Mouse (Mus musculus) common myeloid progenitor, adult 5-6 weeks (primary cell): ENCODE measurements around the gene Cntnap3. TPM values are rescaled to one million over a fixed set of nuclear protein-coding genes. Genes with fewer than 3 reads are reported as not detected.
"Not testable (repeated sequence)": the region's sequence is repeated elsewhere in the genome, so short reads cannot be mapped to it uniquely, and the experiment has no call there.

ENCODE experiments used
- ATAC-seq: replicated peaks from 2 replicates; pipeline ENCODE4 v1.8.0; 2016; ENCODE audit warnings: low read depth, mild to moderate bottlenecking, moderate TSS enrichment, inconsistent platforms; ENCODE audit not compliant: poor library complexity, severe bottlenecking
- total RNA-seq: library from RNA; stranded (forward); fragments of 200-1000, 187-1606 nt; gene quantifications from 2 replicates; pipeline ENCODE4 v1.2.3, GENCODE M21; 2017

Cntnap3 gene
- not detected in 2 replicates for total RNA-seq

DNA sequence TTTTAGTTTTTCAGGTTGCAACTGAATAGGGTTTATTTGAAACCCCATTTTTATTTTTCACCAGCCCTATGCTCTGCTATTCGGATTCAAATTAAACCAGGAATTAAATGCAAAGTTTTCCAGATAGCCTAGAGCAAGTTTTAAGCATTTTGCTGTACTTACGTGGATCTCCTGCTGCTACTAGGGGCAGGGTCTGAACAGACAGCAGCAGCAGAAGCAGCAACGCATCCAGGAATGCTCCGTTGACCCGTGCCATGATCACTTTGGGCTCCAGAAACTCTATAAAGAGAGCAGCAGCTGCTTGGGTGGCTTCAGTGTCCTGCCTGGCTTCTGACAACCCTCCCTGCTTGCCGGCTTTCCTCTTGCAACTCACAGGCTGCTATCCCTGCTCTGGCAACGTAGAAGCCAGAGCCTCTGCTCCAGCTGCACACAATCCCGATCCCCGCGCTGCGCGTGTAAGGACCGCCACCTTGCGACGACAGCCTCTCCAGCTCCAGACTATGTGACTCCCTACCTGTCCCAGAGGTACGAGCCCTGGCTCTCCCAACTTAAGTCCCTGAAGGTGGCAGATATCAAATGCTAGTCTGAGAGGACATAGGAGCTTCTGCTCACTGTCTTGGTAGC lies at the start of gene Cntnap3:
Gene Cntnap3, minus strand, starts transcription at position 371 of the 624 bp plus-strand sequence.
- no peak for ATAC-seq

- no peak for ATAC-seq
Observed at GRCm38 (mm10) chr13:64917191-64917590, 13.4 kb upstream of the Cntnap3 start, which contains the start of gene Spata31. Gene Spata31 (plus strand): TSS chr13:64917406.

GRCm38 (mm10) chr13:64903132-64903531 lies 623 bp downstream of the Cntnap3 start:
- ATAC-seq = no peak

GRCm38 (mm10) chr13:64865397-64865796 lies 38.4 kb downstream of the Cntnap3 start:
- no peak for ATAC-seq

DNA sequence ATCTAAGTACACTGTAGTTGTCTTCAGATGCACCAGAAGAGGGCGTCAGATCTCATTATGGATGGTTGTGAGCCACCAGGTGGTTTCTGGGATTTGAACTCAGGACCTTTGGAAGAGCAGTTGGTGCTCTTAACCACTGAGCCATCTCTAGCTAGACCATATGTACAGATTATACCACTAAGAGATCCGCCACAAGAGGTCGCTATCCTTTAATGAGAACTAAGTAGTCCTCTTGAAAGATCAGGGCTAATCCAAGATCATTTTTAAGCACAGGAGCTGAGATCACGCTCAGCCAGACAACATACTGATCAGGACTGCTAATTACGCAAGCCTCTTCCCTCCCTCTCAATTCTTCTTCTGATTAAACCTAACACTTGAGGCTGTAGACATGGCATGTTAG lies 78.9 kb downstream of the Cntnap3 start:
- ATAC-seq = not testable (repeated sequence)

GRCm38 (mm10) chr13:64745383-64745782 lies 158.4 kb downstream of the Cntnap3 start:
- ATAC-seq = no peak

- ATAC-seq = no peak
Observed at GRCm38 (mm10) chr13:64732244-64732643, 171.5 kb downstream of the Cntnap3 start.

- ATAC-seq = no peak
Observed at GRCm38 (mm10) chr13:64716791-64717190, 187.0 kb downstream of the Cntnap3 start.

DNA sequence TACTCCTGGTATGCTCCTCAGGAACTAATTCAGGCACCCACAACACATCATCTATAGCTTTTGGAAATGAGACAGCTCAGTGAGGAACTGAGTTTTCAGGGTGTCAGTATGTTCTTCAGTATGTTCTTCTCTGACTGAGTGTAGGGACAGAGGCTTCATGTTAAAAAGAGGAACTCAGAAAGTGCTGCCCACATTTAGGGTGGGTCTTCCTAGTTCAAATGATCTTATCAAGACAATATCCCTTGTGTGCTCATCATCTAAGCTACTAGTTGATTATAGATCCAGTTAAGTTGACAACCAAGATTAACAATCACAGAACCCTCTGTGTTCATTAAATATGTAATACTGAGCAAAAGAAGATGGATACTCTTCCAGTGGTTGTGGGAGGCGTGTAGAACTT lies 211.3 kb downstream of the Cntnap3 start:
- no peak for ATAC-seq

Other genes with a start within 250 kb of the Cntnap3 start
- not detected in 2 replicates for gene Spata31, start 13.5 kb upstream of the Cntnap3 start, total RNA-seq
- gene Spata31d1c, start 129.1 kb upstream of the Cntnap3 start, total RNA-seq = not detected in 2 replicates
- gene Prss47, start 148.8 kb upstream of the Cntnap3 start, total RNA-seq = not detected in 2 replicates
- gene Mfsd14b, start 209.0 kb upstream of the Cntnap3 start, total RNA-seq = 53.2 and 73.7 TPM in 2 replicates
- gene Olfr465-ps1, start 234.1 kb upstream of the Cntnap3 start, total RNA-seq = not detected in 2 replicates
- gene Olfr466, start 246.3 kb upstream of the Cntnap3 start, total RNA-seq = not detected in 2 replicates